Mouse (Mus musculus) embryonic fibroblast, embryonic 13.5 days (primary cell): ENCODE results near the gene Slc15a3. TPM values are rescaled to one million over a fixed set of nuclear protein-coding genes. Genes with fewer than 3 reads are reported as not detected.
A peak's percentile ranks its signal among the peaks of the same experiment; 100 is the strongest.

Source experiments
- H3K27ac ChIP-seq: 2 replicates; pipeline ENCODE4 v1.5.1; 2012; ENCODE audit warnings: low read length, control low read depth, inconsistent platforms; ENCODE audit not compliant: insufficient read depth
- H3K4me1 ChIP-seq: 2 replicates; pipeline ENCODE4 v1.6.1; 2011; ENCODE audit warnings: low read length; ENCODE audit not compliant: control insufficient read depth, insufficient read depth
- H3K4me3 ChIP-seq: 2 replicates; pipeline ENCODE4 v1.5.1; 2011; ENCODE audit warnings: mild to moderate bottlenecking, control low read depth, low read length; ENCODE audit not compliant: insufficient read depth
- CTCF ChIP-seq: IDR thresholded peaks from 2 replicates; pipeline ENCODE4 v1.5.1; 2011; ENCODE audit warnings: mild to moderate bottlenecking, control low read depth, low read length, moderate library complexity, borderline replicate concordance; ENCODE audit not compliant: insufficient read depth
- POLR2A ChIP-seq: IDR thresholded peaks from 2 replicates; pipeline ENCODE4 v1.6.1; 2011; ENCODE audit warnings: low read depth, mild to moderate bottlenecking, control low read depth, low read length, moderate library complexity
- polyA plus RNA-seq: library from polyadenylated mRNA; stranded (reverse); fragments of >200 nt; gene quantifications from 2 replicates; pipeline ENCODE4 v1.2.4, GENCODE M21; 2011; ENCODE audit warnings: low read depth; ENCODE audit not compliant: missing spikeins, insufficient read length

The Slc15a3 gene
- polyA plus RNA-seq, 1 experiment: 2.1 TPM

GRCm38 (mm10) chr19:10816462-10816861 lies 23.1 kb upstream of the Slc15a3 start:
- Histone ChIP-seq H3K4me1 (no peaks in the 10 kb centered on the region), H3K4me3 (no peak overlapping the region), H3K27ac (no peak overlapping the region)
- TF ChIP-seq CTCF: no peak
- TF ChIP-seq POLR2A: no peak

GRCm38 (mm10) chr19:10818217-10818946 lies 21.1 kb upstream of the Slc15a3 start:
- no peak overlapping the region for H3K4me3 ChIP-seq
- no peaks in the 10 kb centered on the region for H3K4me1 ChIP-seq
- TF ChIP-seq POLR2A: no peak
- TF ChIP-seq CTCF: no peak
- no peak overlapping the region for H3K27ac ChIP-seq

DNA sequence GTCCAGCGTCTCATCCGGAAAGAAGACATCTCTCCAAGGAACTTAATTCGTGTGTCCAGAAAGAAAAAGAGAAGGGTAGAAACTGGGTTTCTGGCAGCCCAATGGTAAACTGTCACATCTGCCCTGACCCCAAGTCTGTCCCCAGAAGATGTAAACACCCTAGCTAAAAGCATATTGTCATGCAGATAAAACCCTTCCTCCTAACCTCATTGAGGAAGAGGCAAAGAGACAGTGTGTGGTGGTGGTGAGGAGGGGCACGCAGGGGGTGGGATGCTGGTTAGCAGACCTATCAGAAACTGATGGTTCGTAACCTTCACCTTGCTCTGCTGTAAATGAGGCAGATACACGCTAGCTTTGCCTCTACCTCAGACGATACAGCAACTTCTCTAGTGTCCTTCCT lies 18.2 kb upstream of the Slc15a3 start:
- peaks cover 4% of the 10 kb centered on the region for H3K4me1 ChIP-seq
- H3K27ac ChIP-seq: no peak overlapping the region
- H3K4me3 ChIP-seq: no peak overlapping the region
- TF ChIP-seq CTCF (no peak), POLR2A (no peak)

DNA sequence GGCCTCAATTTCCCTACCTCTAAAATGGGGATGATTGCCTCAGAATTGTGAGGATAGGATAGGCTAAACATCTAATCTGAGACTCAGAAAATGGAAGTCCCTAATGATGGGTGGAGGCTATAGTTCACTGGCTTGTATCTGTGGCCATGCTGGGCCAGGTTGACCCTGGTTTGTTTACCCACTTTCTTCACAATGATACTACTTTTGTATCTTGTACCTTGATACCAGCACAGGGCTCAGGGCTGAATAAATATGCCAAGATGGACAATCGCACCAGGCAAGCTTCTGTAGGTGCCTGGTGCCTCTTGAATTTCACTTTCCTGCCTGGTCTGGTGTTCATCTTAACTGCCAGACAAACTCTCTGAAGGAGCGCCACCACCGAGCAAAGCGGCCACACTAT lies 17.0 kb upstream of the Slc15a3 start:
- TF ChIP-seq POLR2A (no peak), CTCF (no peak)
- H3K4me3 ChIP-seq: no peak overlapping the region
- peaks cover 4% of the 10 kb centered on the region for H3K4me1 ChIP-seq
- H3K27ac ChIP-seq: no peak overlapping the region

DNA sequence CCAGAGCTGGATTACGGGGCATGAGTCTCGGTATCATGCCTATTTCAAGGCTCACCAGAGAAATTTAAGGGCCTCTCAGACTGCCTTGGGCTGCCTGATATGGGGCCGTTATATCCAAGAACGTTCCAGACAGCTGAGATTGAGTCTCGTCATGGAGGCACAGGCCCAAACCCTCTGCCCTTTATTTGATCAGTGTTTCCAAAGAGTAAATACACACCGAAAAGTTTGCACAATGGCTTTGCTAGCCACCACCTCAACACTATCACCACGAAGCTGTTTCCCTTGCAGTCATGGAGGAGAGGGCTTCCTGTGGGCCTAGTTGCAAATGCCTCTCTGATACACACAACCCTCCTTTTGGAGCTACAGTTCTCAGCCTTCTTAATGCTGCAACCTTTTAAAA lies 15.5 kb upstream of the Slc15a3 start:
- Histone ChIP-seq H3K4me1 (peaks cover 4% of the 10 kb centered on the region), H3K4me3 (no peak overlapping the region), H3K27ac (no peak overlapping the region)
- no peak for TF ChIP-seq CTCF
- TF ChIP-seq POLR2A: no peak

DNA sequence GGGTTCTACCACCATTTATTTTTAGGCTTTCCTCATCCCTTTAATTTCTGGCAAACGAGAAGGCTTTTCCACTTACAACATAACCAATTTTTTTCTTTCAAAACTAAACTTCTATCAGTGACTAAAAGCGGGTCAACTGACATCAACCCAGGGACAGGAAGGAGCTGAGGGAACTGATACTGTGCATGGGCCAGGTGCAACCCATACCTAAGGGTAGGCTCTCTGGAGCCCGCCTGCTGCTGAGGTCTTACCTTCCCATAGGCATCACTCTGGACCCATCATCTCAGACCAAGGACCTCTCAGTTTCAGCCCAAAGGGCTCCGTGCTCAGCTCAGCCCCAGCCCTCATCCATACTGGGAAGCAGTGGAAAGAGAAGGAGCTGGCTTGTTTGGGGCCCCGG lies 11.2 kb upstream of the Slc15a3 start:
- Histone ChIP-seq H3K4me3 (no peak overlapping the region), H3K27ac (no peak overlapping the region), H3K4me1 (peaks cover 4% of the 10 kb centered on the region)
- TF ChIP-seq POLR2A: no peak
- no peak for TF ChIP-seq CTCF

DNA sequence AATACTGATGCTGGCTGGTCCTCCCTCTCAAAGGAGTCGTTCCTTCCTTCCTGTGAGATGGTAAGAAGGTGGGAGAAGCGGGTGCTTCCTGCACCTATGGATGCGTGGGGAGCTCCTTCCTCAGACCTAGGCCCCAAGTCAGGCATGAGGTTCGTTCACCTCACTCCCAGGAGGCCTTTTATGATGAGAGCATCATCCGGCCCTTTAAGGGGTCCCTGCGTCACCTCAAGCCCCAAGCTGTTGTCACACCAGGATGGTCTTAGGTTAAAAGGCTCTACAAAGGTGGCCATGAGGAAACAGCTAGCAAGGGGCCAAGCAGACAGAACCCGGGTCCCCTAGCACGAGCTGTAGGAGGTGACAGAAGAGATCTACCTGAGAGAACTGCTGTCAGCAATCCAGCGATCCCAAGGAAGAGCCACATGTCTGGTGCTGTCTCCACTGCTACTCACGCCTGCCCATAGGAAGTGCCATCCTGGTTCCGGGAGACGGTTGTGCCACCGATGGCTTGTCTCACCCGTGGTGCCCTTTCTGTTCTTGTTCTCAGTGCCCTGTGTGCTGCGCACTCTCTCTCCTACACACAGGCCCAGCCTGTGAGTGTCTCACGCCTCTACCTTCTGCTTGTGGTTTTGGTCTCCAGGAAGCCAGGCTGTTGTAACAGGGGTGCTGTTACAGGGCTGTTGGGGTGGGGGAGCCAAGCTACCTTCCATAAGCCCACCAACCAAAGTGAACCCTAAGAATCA lies 9.9 kb upstream of the Slc15a3 start, which contains the start of gene Cd6:
TSS of gene Cd6 (minus strand) at position 623 of the 740 bp plus-strand sequence.
- TF ChIP-seq POLR2A (no peak), CTCF (no peak)
- Histone ChIP-seq H3K4me1 (peaks cover 3% of the 10 kb centered on the region), H3K27ac (no peak within 1 kb of the TSS), H3K4me3 (no peak within 1 kb of the TSS)

- no peak overlapping the region for H3K4me3 ChIP-seq
- TF ChIP-seq CTCF: 0 out of 2 replicates have a peak, but pooled peaks have one; percentile 14
- no peak for TF ChIP-seq POLR2A
- no peaks in the 10 kb centered on the region; the same call in 1 of the 2 replicates for H3K4me1 ChIP-seq
- H3K27ac ChIP-seq: no peak overlapping the region
Observed at GRCm38 (mm10) chr19:10831424-10831823, 8.1 kb upstream of the Slc15a3 start.

DNA sequence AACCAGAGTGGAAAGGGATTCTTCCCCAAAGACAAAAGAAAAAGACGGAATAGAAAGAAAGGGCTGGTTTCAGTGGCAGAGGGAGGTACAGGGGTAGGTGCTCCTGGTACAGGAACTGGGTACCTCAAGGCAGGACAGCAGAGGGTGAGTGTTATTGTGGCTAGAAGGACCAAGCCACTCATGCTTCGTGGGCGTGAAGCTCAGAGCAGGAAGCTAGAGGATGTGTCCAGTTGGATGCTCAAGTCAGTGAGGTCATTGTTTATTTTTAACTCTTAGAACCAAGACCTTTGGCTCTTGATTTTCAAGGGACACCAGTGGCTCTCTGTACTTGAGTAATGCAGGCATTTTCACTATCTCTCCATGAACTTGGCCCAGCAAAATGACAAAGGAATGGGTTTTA lies 7.5 kb upstream of the Slc15a3 start:
- TF ChIP-seq CTCF (no peak), POLR2A (no peak)
- Histone ChIP-seq H3K4me1 (no peaks in the 10 kb centered on the region; the same call in 1 of the 2 replicates), H3K27ac (no peak overlapping the region), H3K4me3 (no peak overlapping the region)

DNA sequence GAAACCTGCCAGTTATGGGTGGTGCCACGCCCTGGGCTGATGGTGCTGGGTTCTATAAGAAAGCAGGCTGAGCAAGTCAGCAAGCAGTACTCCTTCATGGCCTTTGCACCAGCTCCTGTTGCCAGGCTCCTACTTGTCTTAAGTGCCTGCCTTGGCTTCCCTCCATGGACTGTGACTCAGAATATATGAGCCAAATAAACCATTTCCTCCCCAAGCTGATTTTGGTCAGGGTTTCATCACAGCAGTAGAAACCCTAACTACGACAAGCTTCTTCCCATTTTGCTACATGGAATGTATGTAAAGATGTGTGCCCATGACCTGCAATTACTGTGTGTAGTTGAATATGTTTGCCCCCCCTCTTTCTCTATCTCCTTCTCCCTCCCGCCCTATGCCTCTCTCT lies 5.9 kb upstream of the Slc15a3 start:
- TF ChIP-seq CTCF (no peak), POLR2A (no peak)
- no peak overlapping the region for H3K4me3 ChIP-seq

More for the DNA sequence above, 5.9 kb upstream of the Slc15a3 start:
- H3K4me1 ChIP-seq: no peaks in the 10 kb centered on the region; the same call in 1 of the 2 replicates
- H3K27ac ChIP-seq: no peak overlapping the region
